Mouse (Mus musculus) kidney, postnatal 0 days (tissue): Measurements from ENCODE around the gene Atp6v0a4. TPM values are rescaled to one million over a fixed set of nuclear protein-coding genes. Genes with fewer than 3 reads are reported as not detected.
A peak's percentile ranks its signal among the peaks of the same experiment; 100 is the strongest.

Source experiments
- ATAC-seq: fragments of 200-750 bp; cut with Nextera tagmentation; replicated peaks from 2 replicates; pipeline ENCODE4 v1.8.0; 2017; ENCODE audit warnings: low read depth, moderate number of reproducible peaks, moderate TSS enrichment, moderate library complexity; ENCODE audit not compliant: low FRiP score
- DNase-seq: peaks from one replicate; pipeline ENCODE4 v3.0.0-alpha.2; 2016; ENCODE audit warnings: low spot score
- H3K27ac ChIP-seq: fragments of 300-500 bp; sonication (generic); 2 replicates; pipeline ENCODE4 v1.5.1; 2014; ENCODE audit warnings: mild to moderate bottlenecking
- H3K27me3 ChIP-seq: fragments of 300-500 bp; sonication (generic); 2 replicates; pipeline ENCODE4 v1.6.1; 2014; ENCODE audit warnings: low read length, mixed read lengths; ENCODE audit not compliant: insufficient read depth
- H3K36me3 ChIP-seq: fragments of 300-500 bp; sonication (generic); 2 replicates; pipeline ENCODE4 v1.6.1; 2014; ENCODE audit warnings: low read length, mixed read lengths; ENCODE audit not compliant: insufficient read depth
- H3K4me1 ChIP-seq: fragments of 300-500 bp; sonication (generic); replicated peaks from 2 replicates; pipeline ENCODE4 v1.6.1; 2014; ENCODE audit warnings: antibody characterized with exemption, low read length, mixed read lengths; ENCODE audit not compliant: insufficient read depth
- H3K4me2 ChIP-seq: fragments of 300-500 bp; sonication (generic); 2 replicates; pipeline ENCODE4 v1.6.1; 2014; ENCODE audit warnings: mild to moderate bottlenecking, low read length, moderate library complexity, mixed read lengths
- H3K4me3 ChIP-seq: fragments of 300-500 bp; sonication (generic); replicated peaks from 2 replicates; pipeline ENCODE4 v1.5.1; 2014; ENCODE audit warnings: low read depth, low read length
- H3K9ac ChIP-seq: fragments of 300-500 bp; sonication (generic); 2 replicates; pipeline ENCODE4 v1.6.1; 2014; ENCODE audit warnings: low read depth, low read length
- H3K9me3 ChIP-seq: fragments of 300-500 bp; sonication (generic); replicated peaks from 2 replicates; pipeline ENCODE4 v1.6.1; 2016; ENCODE audit warnings: low read length, inconsistent platforms, mixed read lengths
- CTCF ChIP-seq: IDR thresholded peaks from 2 replicates; pipeline ENCODE4 v1.5.1; 2016; ENCODE audit warnings: antibody characterized with exemption, low read depth, mild to moderate bottlenecking, moderate library complexity
- WGBS: fragments of 180-500 bp; shearing (Covaris S2); extraction: QIAGEN DNeasy Blood & Tissue Kit; methylation state at CpG from one replicate; pipeline ENCODE4 v1.1.7; 2014; 5-methylcytosine and 5-hydroxymethylcytosine counted together
- polyA plus RNA-seq: library from polyadenylated mRNA; unstranded; fragments of >200 nt; fragmentation: Nextera tagmentation; extraction: Ambion mirVana; gene quantifications from 2 replicates; pipeline ENCODE4 v1.2.1, GENCODE M21; 2015

The Atp6v0a4 gene
- polyA plus RNA-seq, 1 experiment from 2014 or later: 37.9 TPM

GRCm38 (mm10) chr6:38129883-38130282, 5.5 kb upstream of the Atp6v0a4 start:
- Histone ChIP-seq H3K4me1 (no peaks in the 10 kb centered on the region), H3K9ac (no peak overlapping the region), H3K27ac (no peak overlapping the region), H3K9me3 (no peaks in the 10 kb centered on the region), H3K27me3 (no peaks in the 10 kb centered on the region), H3K4me2 (no peak overlapping the region), H3K36me3 (0 out of 2 replicates have a peak, but pooled peaks cover 3% of the 10 kb centered on the region), H3K4me3 (no peak overlapping the region)
- DNase-seq (no peak), ATAC-seq (no peak)
- peak; percentile 42 for TF ChIP-seq CTCF
- WGBS: 98% methylated on average over 5 of the region's 5 CpGs

GRCm38 (mm10) chr6:38128115-38128514, 3.7 kb upstream of the Atp6v0a4 start:
- no peak for TF ChIP-seq CTCF
- no peak for ATAC-seq
- no peak overlapping the region for H3K27ac ChIP-seq

GRCm38 (mm10) chr6:38125462-38125861, 1.1 kb upstream of the Atp6v0a4 start:
- TF ChIP-seq CTCF: no peak
- DNase-seq: no peak
- no peak for ATAC-seq
- Histone ChIP-seq H3K9me3 (no peaks in the 10 kb centered on the region), H3K36me3 (0 out of 2 replicates have a peak, but pooled peaks cover 3% of the 10 kb centered on the region), H3K9ac (no peak overlapping the region), H3K4me1 (no peaks in the 10 kb centered on the region; the same call in 1 of the 2 replicates), H3K27me3 (no peaks in the 10 kb centered on the region), H3K27ac (peak overlapping the region; percentile 6; the same call in 1 of the 2 replicates), H3K4me2 (no peak overlapping the region), H3K4me3 (no peak overlapping the region)
- WGBS: 89% methylated on average over 3 of the region's 3 CpGs

More at GRCm38 (mm10) chr6:38128115-38128514, 3.7 kb upstream of the Atp6v0a4 start:
- no peak overlapping the region for H3K9ac ChIP-seq
- no peaks in the 10 kb centered on the region for H3K27me3 ChIP-seq
- H3K36me3 ChIP-seq: 0 out of 2 replicates have a peak, but pooled peaks cover 3% of the 10 kb centered on the region
- no peaks in the 10 kb centered on the region for H3K9me3 ChIP-seq
- 72% methylated on average over 14 of the region's 14 CpGs for WGBS
- no peak for DNase-seq
- H3K4me3 ChIP-seq: no peak overlapping the region
- no peaks in the 10 kb centered on the region; the same call in 1 of the 2 replicates for H3K4me1 ChIP-seq
- no peak overlapping the region for H3K4me2 ChIP-seq

- H3K4me1 ChIP-seq: no peaks in the 10 kb centered on the region; the same call in 1 of the 2 replicates
- H3K36me3 ChIP-seq: 0 out of 2 replicates have a peak, but pooled peaks cover 3% of the 10 kb centered on the region
- peak overlapping the region; percentile 92 for H3K27ac ChIP-seq
- H3K9me3 ChIP-seq: no peaks in the 10 kb centered on the region
- H3K27me3 ChIP-seq: no peaks in the 10 kb centered on the region
- no peak overlapping the region for H3K4me3 ChIP-seq
- DNase-seq (no peak), ATAC-seq (0 out of 2 replicates have a peak, but pooled peaks have one; percentile 33)
- no peak for TF ChIP-seq CTCF
- no peak overlapping the region for H3K9ac ChIP-seq
- 91% methylated on average over 5 of the region's 5 CpGs for WGBS
- H3K4me2 ChIP-seq: no peak overlapping the region
These were observed 496 bp upstream of the Atp6v0a4 start for GRCm38 (mm10) chr6:38124882-38125281.

GRCm38 (mm10) chr6:38123471-38124206, 747 bp downstream of the Atp6v0a4 start:
- H3K27ac ChIP-seq: peak overlapping the region; percentile 92
- no peak for ATAC-seq
- H3K4me3 ChIP-seq: 0 out of 2 replicates have a peak overlapping the region, but pooled peaks have one; percentile 2
- H3K27me3 ChIP-seq: no peaks in the 10 kb centered on the region
- no peaks in the 10 kb centered on the region; the same call in 1 of the 2 replicates for H3K4me1 ChIP-seq
- 0 out of 2 replicates have a peak, but pooled peaks cover 3% of the 10 kb centered on the region for H3K36me3 ChIP-seq
- 56% methylated on average over 18 of the region's 18 CpGs for WGBS
- no peak for TF ChIP-seq CTCF
- no peak for DNase-seq
- peak overlapping the region; percentile 25 for H3K4me2 ChIP-seq
- H3K9ac ChIP-seq: peak overlapping the region; percentile 32; the same call in 1 of the 2 replicates
- H3K9me3 ChIP-seq: no peaks in the 10 kb centered on the region

- TF ChIP-seq CTCF: no peak
- Histone ChIP-seq H3K9ac (peak overlapping the region; percentile 32; the same call in 1 of the 2 replicates), H3K27me3 (no peaks in the 10 kb centered on the region), H3K4me1 (no peaks in the 10 kb centered on the region; the same call in 1 of the 2 replicates), H3K4me3 (no peak overlapping the region), H3K9me3 (no peaks in the 10 kb centered on the region), H3K27ac (peak overlapping the region; percentile 92), H3K4me2 (peak overlapping the region; percentile 25; the same call in 1 of the 2 replicates), H3K36me3 (0 out of 2 replicates have a peak, but pooled peaks cover 3% of the 10 kb centered on the region)
- DNase-seq (no peak), ATAC-seq (no peak)
- WGBS: 54% methylated on average over 6 of the region's 6 CpGs
These were observed 1.6 kb downstream of the Atp6v0a4 start for GRCm38 (mm10) chr6:38122791-38123190.
